ENCODE assay signal across 9 mouse cellular contexts in the genomic region with DNA sequence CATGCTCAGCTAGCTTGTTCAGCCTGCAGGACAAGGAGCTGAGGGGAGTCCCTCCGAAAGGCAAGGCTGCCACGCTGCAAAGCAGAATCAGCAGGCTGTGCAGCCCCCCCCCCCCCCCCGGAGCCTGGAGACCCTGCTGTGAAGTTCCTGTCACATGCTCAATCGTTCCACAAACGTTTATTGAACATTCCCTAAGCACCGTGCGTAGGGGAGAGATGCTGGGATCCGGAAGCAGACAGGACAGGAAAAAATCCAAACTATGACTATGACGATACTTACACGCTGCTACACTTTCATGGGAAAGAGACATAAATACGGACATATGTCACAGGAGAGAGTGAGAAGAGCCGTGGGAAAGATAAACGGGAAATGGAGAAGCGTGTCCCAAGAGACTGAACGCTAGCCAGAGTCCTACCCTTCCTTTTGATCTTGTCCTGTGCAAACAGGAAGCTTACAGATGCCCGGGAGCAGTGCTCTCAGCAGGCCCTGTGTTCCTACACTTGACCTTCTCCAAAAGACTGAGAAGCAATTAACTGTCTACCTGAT. TPM values are rescaled to one million over a fixed set of nuclear protein-coding genes. Genes with fewer than 3 reads are reported as not detected.
DNase-seq lines count a peak whose midpoint lies in the region; ATAC-seq lines count a peak whose summit lies in the region.
"Had no signal": no experiment of that assay in that cellular context is flagged by ENCODE, and none has a peak within 500 bp of the region (broad histone marks: within the 10 kb centered on the region; RNA-seq: fewer than 3 reads in every experiment).

No protein-coding gene starts in this region.

- peak overlapping the region; percentile 58 for H3K4me2 ChIP-seq in heart, embryonic 13.5 days
- peak overlapping the region; percentile 35 for H3K4me2 ChIP-seq in embryonic facial prominence, embryonic 15.5 days (replicated peaks)
- H3K4me2 ChIP-seq in limb, embryonic 13.5 days (replicated peaks) = peak overlapping the region; percentile 59

- no peaks in the 10 kb centered on the region for H3K36me3 ChIP-seq in heart, embryonic 13.5 days
- no peaks in the 10 kb centered on the region for H3K36me3 ChIP-seq in embryonic facial prominence, embryonic 15.5 days
- no peaks in the 10 kb centered on the region for H3K36me3 ChIP-seq in limb, embryonic 13.5 days

- 0 out of 2 replicates have a peak, but pooled peaks cover 4% of the 10 kb centered on the region for H3K27me3 ChIP-seq in heart, embryonic 13.5 days (replicated peaks)
- peaks cover 7% of the 10 kb centered on the region; the same call in 1 of the 2 replicates for H3K27me3 ChIP-seq in embryonic facial prominence, embryonic 15.5 days
- no peaks in the 10 kb centered on the region for H3K27me3 ChIP-seq in limb, embryonic 13.5 days

- H3K4me3 ChIP-seq in heart, embryonic 13.5 days = peak overlapping the region; percentile 34
- peak overlapping the region; percentile 11 for H3K4me3 ChIP-seq in embryonic facial prominence, embryonic 15.5 days (replicated peaks)
- peak overlapping the region; percentile 24 for H3K4me3 ChIP-seq in limb, embryonic 13.5 days
- H3K4me3 ChIP-seq: erythroblast, embryonic 14.5 days had no signal

- ATAC-seq in heart, embryonic 13.5 days (ENCODE audit: extremely low read depth, insufficient number of reproducible peaks, low FRiP score, low TSS enrichment) = no peak
- no peak for ATAC-seq in embryonic facial prominence, embryonic 15.5 days (ENCODE audit: insufficient number of reproducible peaks, low FRiP score, low TSS enrichment, low read depth)
- no peak for ATAC-seq in limb, embryonic 13.5 days (ENCODE audit: low FRiP score, low read depth)

- 5% methylated on average over 16 of the region's 16 CpGs for WGBS in heart, embryonic 13.5 days
- 4% methylated on average over 16 of the region's 16 CpGs for WGBS in embryonic facial prominence, embryonic 15.5 days
- 3% methylated on average over 16 of the region's 16 CpGs for WGBS in limb, embryonic 13.5 days

- H3K4me1 ChIP-seq in heart, embryonic 13.5 days = peaks cover 46% of the 10 kb centered on the region
- H3K4me1 ChIP-seq in embryonic facial prominence, embryonic 15.5 days = peaks cover 24% of the 10 kb centered on the region
- peaks cover 33% of the 10 kb centered on the region for H3K4me1 ChIP-seq in limb, embryonic 13.5 days

- no peak for DNase-seq in heart, adult 9 months (ENCODE audit: low spot score in 2 of 2)
- peak; percentile 50 for DNase-seq in neural tube, embryonic 10.5 days (ENCODE audit: extremely low spot score, low spot score)
- DNase-seq in adrenal gland, postnatal 10 days = no peak
- DNase-seq in ovary, postnatal 10 days (ENCODE audit: low spot score) = no peak
- no peak for DNase-seq in kidney, adult 11 months

- H3K9me3 ChIP-seq in heart, embryonic 13.5 days = no peaks in the 10 kb centered on the region
- H3K9me3 ChIP-seq in embryonic facial prominence, embryonic 15.5 days (replicated peaks) = no peaks in the 10 kb centered on the region
- H3K9me3 ChIP-seq in limb, embryonic 13.5 days = no peaks in the 10 kb centered on the region

- 0 out of 2 replicates have a peak overlapping the region, but pooled peaks have one; percentile 5 for H3K27ac ChIP-seq in heart, embryonic 13.5 days (replicated peaks)
- H3K27ac ChIP-seq in embryonic facial prominence, embryonic 15.5 days (replicated peaks) = no peak overlapping the region
- H3K27ac ChIP-seq in limb, embryonic 13.5 days = no peak overlapping the region

- peak overlapping the region; percentile 76 for H3K9ac ChIP-seq in heart, embryonic 13.5 days
- H3K9ac ChIP-seq in embryonic facial prominence, embryonic 15.5 days = no peak overlapping the region
- peak overlapping the region; percentile 31; the same call in 1 of the 2 replicates for H3K9ac ChIP-seq in limb, embryonic 13.5 days

RNA-seq across cellular contexts. Expression of a gene that starts 5.0 kb away (rescaled TPM):
- polyA plus RNA-seq in heart, embryonic 13.5 days (2015; fragmentation: Nextera tagmentation; extraction: Ambion mirVana) = 3.5 TPM in 2 replicates
- polyA plus RNA-seq in embryonic facial prominence, embryonic 15.5 days (2015; fragmentation: Nextera tagmentation; extraction: Ambion mirVana) = 7.2 and 7.9 TPM in 2 replicates
- 5.8 and 7.4 TPM in 2 replicates for polyA plus RNA-seq in limb, embryonic 13.5 days (2015; fragmentation: Nextera tagmentation; extraction: Ambion mirVana)
- 10 to 100 TPM; 20.0 to 21.5 TPM for total RNA-seq in adrenal gland, postnatal 10 days (2021)

RNA-seq across cellular contexts. Expression of a gene that starts 32.3 kb away (rescaled TPM):
- polyA plus RNA-seq in heart, embryonic 13.5 days (2015; fragmentation: Nextera tagmentation; extraction: Ambion mirVana) = 10.3 and 10.5 TPM in 2 replicates
- 19.0 and 20.1 TPM in 2 replicates for polyA plus RNA-seq in embryonic facial prominence, embryonic 15.5 days (2015; fragmentation: Nextera tagmentation; extraction: Ambion mirVana)
- 17.7 and 18.2 TPM in 2 replicates for polyA plus RNA-seq in limb, embryonic 13.5 days (2015; fragmentation: Nextera tagmentation; extraction: Ambion mirVana)
- total RNA-seq in adrenal gland, postnatal 10 days (2021) = 10 to 100 TPM; 21.9 to 26.7 TPM
